Mouse (Mus musculus) lung, postnatal 0 days (tissue): ENCODE measurements around the gene Kctd20.

ENCODE experiments used
- CTCF ChIP-seq: IDR thresholded peaks from 2 replicates; pipeline ENCODE4 v1.5.1; 2016; ENCODE audit warnings: antibody characterized with exemption, mild to moderate bottlenecking
- EP300 ChIP-seq: IDR thresholded peaks from 2 replicates; pipeline ENCODE4 v1.6.1; 2016; ENCODE audit warnings: antibody characterized with exemption, mild to moderate bottlenecking, control low read depth

DNA sequence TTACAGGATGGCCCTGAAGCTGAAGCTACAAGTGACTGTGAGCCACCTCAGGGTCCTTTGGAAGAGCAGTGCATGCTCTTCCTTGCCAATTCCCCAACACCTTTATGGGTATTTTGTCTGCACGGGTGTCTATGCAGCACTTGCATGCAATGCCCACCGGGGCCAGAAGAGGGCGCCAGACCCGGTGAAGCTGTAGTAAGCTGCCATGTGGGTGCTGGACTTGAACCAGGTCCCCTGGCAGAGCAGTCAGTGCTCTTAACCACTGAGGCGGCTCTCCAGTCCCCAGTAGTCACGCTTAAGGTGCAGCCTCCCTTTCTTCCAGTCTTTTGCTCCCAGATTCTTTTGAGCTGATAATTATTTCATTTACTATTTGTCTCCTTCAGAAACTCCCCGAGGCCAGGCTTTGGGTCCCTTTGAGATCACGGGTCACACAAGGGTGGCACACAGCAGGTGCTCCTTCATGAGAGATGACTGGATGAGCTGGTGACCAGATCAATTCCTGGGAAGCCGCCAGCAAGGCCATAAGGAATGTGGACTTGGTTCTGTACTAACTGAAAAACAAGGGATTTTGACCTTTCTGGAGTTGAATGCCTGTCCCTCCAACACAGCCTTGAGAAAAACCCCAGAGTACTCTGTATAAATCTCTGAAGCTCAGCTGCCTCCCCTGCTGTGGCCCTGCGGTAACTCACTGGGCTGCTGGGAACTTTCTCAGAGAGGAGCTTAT, 15.0 kb upstream of the Kctd20 start:
- TF ChIP-seq CTCF (peak; percentile 67), EP300 (no peak)
